Mouse (Mus musculus) stomach, postnatal 0 days (tissue): ENCODE results near the gene Ccdc103.

ENCODE experiments used
- CTCF ChIP-seq: IDR thresholded peaks from 2 replicates; pipeline ENCODE4 v1.5.1; 2016; ENCODE audit warnings: antibody characterized with exemption, low read depth, mild to moderate bottlenecking, moderate library complexity
- EP300 ChIP-seq: optimal IDR thresholded peaks from 2 replicates; pipeline ENCODE3; 2016; ENCODE audit warnings: antibody characterized with exemption

DNA sequence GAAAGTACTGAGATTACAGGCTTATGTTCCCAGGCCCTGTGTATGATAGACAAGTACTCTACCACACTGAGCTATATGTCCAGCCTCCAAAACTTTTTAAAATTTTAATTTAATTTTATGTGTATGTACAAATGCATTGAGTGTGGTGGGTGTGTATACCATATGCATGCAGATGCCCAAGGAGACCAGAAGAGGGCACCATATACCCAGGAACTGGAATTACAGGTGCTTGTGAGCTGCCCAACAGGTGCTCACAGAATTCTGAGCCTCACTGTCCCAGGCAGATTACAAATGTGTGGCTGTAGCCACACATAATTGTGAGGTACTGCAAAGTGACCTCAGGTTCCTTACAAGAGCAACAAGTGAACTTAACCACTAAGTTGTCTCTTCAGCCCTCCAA, 27.2 kb upstream of the Ccdc103 start:
- TF ChIP-seq CTCF = peak; percentile 62
- no peak for TF ChIP-seq EP300
